Mouse (Mus musculus): ENCODE measurements around the gene Pax5. TPM values are rescaled to one million over a fixed set of nuclear protein-coding genes. Genes with fewer than 3 reads are reported as not detected.

Gene Pax5
- polyA plus RNA-seq, 1 experiment from 2014 or later = 0.09 TPM

GRCm38 (mm10) chr4:44714111-44714621 is 3.9 kb upstream of the Pax5 start:
- Histone ChIP-seq H3K27me3 (peaks cover 91% of the 10 kb centered on the region), H3K4me3 (replicated peaks) (no peak overlapping the region)
- whole genome bisulfite sequencing (ENCODE audit: insufficient replicate concordance) = 3% methylated on average over 27 of the region's 27 CpGs

GRCm38 (mm10) chr4:44713554-44714051 is 3.3 kb upstream of the Pax5 start:
- ATAC-seq (ENCODE audit: low read depth) (no peak), DNase-seq (no peak)
- H3K9ac ChIP-seq = no peak overlapping the region
- 2% methylated on average over 19 of the region's 19 CpGs for WGBS (ENCODE audit: insufficient replicate concordance)
- no peak overlapping the region; the same call in 1 of the 2 replicates for H3K4me3 ChIP-seq (replicated peaks)
- H3K36me3 ChIP-seq = no peaks in the 10 kb centered on the region
- no peak overlapping the region for H3K4me2 ChIP-seq
- H3K4me1 ChIP-seq (replicated peaks) = 0 out of 2 replicates have a peak, but pooled peaks cover 4% of the 10 kb centered on the region
- peaks cover 97% of the 10 kb centered on the region for H3K27me3 ChIP-seq
- no peak overlapping the region for H3K27ac ChIP-seq
- H3K9me3 ChIP-seq (replicated peaks) = no peaks in the 10 kb centered on the region

More at GRCm38 (mm10) chr4:44714111-44714621, 3.9 kb upstream of the Pax5 start:
- 0 out of 2 replicates have a peak, but pooled peaks cover 4% of the 10 kb centered on the region for H3K4me1 ChIP-seq (replicated peaks)
- no peak overlapping the region for H3K4me2 ChIP-seq
- DNase-seq (no peak), ATAC-seq (ENCODE audit: low read depth) (no peak)
- no peaks in the 10 kb centered on the region for H3K9me3 ChIP-seq (replicated peaks)
- H3K27ac ChIP-seq = no peak overlapping the region
- H3K36me3 ChIP-seq = no peaks in the 10 kb centered on the region
- H3K9ac ChIP-seq = no peak overlapping the region

GRCm38 (mm10) chr4:44712786-44713553 is 2.7 kb upstream of the Pax5 start:
- Histone ChIP-seq H3K27ac (no peak overlapping the region), H3K9ac (no peak overlapping the region), H3K4me1 (replicated peaks) (0 out of 2 replicates have a peak, but pooled peaks cover 4% of the 10 kb centered on the region), H3K36me3 (no peaks in the 10 kb centered on the region), H3K9me3 (replicated peaks) (no peaks in the 10 kb centered on the region), H3K27me3 (peaks cover 97% of the 10 kb centered on the region), H3K4me2 (no peak overlapping the region), H3K4me3 (replicated peaks) (no peak overlapping the region; the same call in 1 of the 2 replicates)
- no peak for DNase-seq
- no peak for ATAC-seq (ENCODE audit: low read depth)
- WGBS (ENCODE audit: insufficient replicate concordance) = 2% methylated on average over 50 of the region's 50 CpGs

GRCm38 (mm10) chr4:44712051-44712700 is 1.9 kb upstream of the Pax5 start:
- H3K4me1 ChIP-seq (replicated peaks) = 0 out of 2 replicates have a peak, but pooled peaks cover 4% of the 10 kb centered on the region
- DNase-seq (no peak), ATAC-seq (ENCODE audit: low read depth) (no peak)
- no peak overlapping the region for H3K4me2 ChIP-seq
- peak overlapping the region; percentile 25; the same call in 1 of the 2 replicates for H3K4me3 ChIP-seq (replicated peaks)
- WGBS (ENCODE audit: insufficient replicate concordance) = 2% methylated on average over 25 of the region's 25 CpGs
- H3K27ac ChIP-seq = no peak overlapping the region
- H3K27me3 ChIP-seq = peaks cover 97% of the 10 kb centered on the region
- no peak overlapping the region for H3K9ac ChIP-seq
- no peaks in the 10 kb centered on the region for H3K36me3 ChIP-seq
- no peaks in the 10 kb centered on the region for H3K9me3 ChIP-seq (replicated peaks)

GRCm38 (mm10) chr4:44711136-44711900 is 1.0 kb upstream of the Pax5 start:
- DNase-seq = no peak
- no peak overlapping the region for H3K4me2 ChIP-seq
- H3K9ac ChIP-seq = no peak overlapping the region
- H3K4me1 ChIP-seq (replicated peaks) = 0 out of 2 replicates have a peak, but pooled peaks cover 4% of the 10 kb centered on the region
- 5% methylated on average over 25 of the region's 25 CpGs for WGBS (ENCODE audit: insufficient replicate concordance)
- H3K9me3 ChIP-seq (replicated peaks) = no peaks in the 10 kb centered on the region
- no peak overlapping the region for H3K27ac ChIP-seq
- ATAC-seq (ENCODE audit: low read depth) = no peak
- no peaks in the 10 kb centered on the region for H3K36me3 ChIP-seq
- H3K4me3 ChIP-seq (replicated peaks) = no peak overlapping the region
- H3K27me3 ChIP-seq = peaks cover 97% of the 10 kb centered on the region

GRCm38 (mm10) chr4:44710701-44711097 is 412 bp upstream of the Pax5 start:
- no peak for DNase-seq
- ATAC-seq (ENCODE audit: low read depth) = no peak
- H3K4me3 ChIP-seq (replicated peaks) = no peak overlapping the region
- 4% methylated on average over 30 of the region's 30 CpGs for WGBS (ENCODE audit: insufficient replicate concordance)
- peaks cover 100% of the 10 kb centered on the region for H3K27me3 ChIP-seq
- no peak overlapping the region for H3K4me2 ChIP-seq
- H3K36me3 ChIP-seq = no peaks in the 10 kb centered on the region
- H3K9ac ChIP-seq = no peak overlapping the region
- no peak overlapping the region for H3K27ac ChIP-seq
- no peaks in the 10 kb centered on the region for H3K9me3 ChIP-seq (replicated peaks)
- 0 out of 2 replicates have a peak, but pooled peaks cover 4% of the 10 kb centered on the region for H3K4me1 ChIP-seq (replicated peaks)

GRCm38 (mm10) chr4:44709091-44709695 is 1.1 kb downstream of the Pax5 start:
- Histone ChIP-seq H3K9ac (no peak overlapping the region), H3K27me3 (peaks cover 100% of the 10 kb centered on the region), H3K4me3 (replicated peaks) (no peak overlapping the region), H3K27ac (no peak overlapping the region), H3K4me1 (replicated peaks) (peaks cover 9% of the 10 kb centered on the region; the same call in 1 of the 2 replicates), H3K36me3 (no peaks in the 10 kb centered on the region), H3K9me3 (replicated peaks) (no peaks in the 10 kb centered on the region), H3K4me2 (no peak overlapping the region)
- ATAC-seq (ENCODE audit: low read depth) (no peak), DNase-seq (no peak)

- H3K9ac ChIP-seq = no peak overlapping the region
- no peaks in the 10 kb centered on the region for H3K36me3 ChIP-seq
- H3K27me3 ChIP-seq = peaks cover 100% of the 10 kb centered on the region
- DNase-seq = no peak
- H3K27ac ChIP-seq = no peak overlapping the region
- peaks cover 17% of the 10 kb centered on the region for H3K4me1 ChIP-seq (replicated peaks)
- 39% methylated on average over 8 of the region's 8 CpGs for WGBS (ENCODE audit: insufficient replicate concordance)
- ATAC-seq (ENCODE audit: low read depth) = no peak
- H3K9me3 ChIP-seq (replicated peaks) = no peaks in the 10 kb centered on the region
- no peak overlapping the region for H3K4me3 ChIP-seq (replicated peaks)
- no peak overlapping the region for H3K4me2 ChIP-seq
Observed at GRCm38 (mm10) chr4:44708311-44708710, 2.0 kb downstream of the Pax5 start.

GRCm38 (mm10) chr4:44706865-44707264 is 3.4 kb downstream of the Pax5 start:
- Histone ChIP-seq H3K4me2 (no peak overlapping the region), H3K4me1 (replicated peaks) (peaks cover 17% of the 10 kb centered on the region)

GRCm38 (mm10) chr4:44705967-44706366 is 4.3 kb downstream of the Pax5 start:
- 6% methylated on average over 7 of the region's 7 CpGs for WGBS (ENCODE audit: insufficient replicate concordance)
- DNase-seq (no peak), ATAC-seq (ENCODE audit: low read depth) (no peak)
- no peak overlapping the region for H3K4me2 ChIP-seq
- peaks cover 17% of the 10 kb centered on the region for H3K4me1 ChIP-seq (replicated peaks)
- H3K27ac ChIP-seq = no peak overlapping the region
- no peak overlapping the region for H3K4me3 ChIP-seq (replicated peaks)
- no peaks in the 10 kb centered on the region for H3K36me3 ChIP-seq
- H3K27me3 ChIP-seq = peaks cover 100% of the 10 kb centered on the region
- H3K9me3 ChIP-seq (replicated peaks) = no peaks in the 10 kb centered on the region
- no peak overlapping the region for H3K9ac ChIP-seq

More at GRCm38 (mm10) chr4:44706865-44707264, 3.4 kb downstream of the Pax5 start:
- Histone ChIP-seq H3K9ac (no peak overlapping the region), H3K4me3 (replicated peaks) (no peak overlapping the region), H3K27ac (no peak overlapping the region), H3K9me3 (replicated peaks) (no peaks in the 10 kb centered on the region), H3K36me3 (no peaks in the 10 kb centered on the region), H3K27me3 (peaks cover 100% of the 10 kb centered on the region)
- ATAC-seq (ENCODE audit: low read depth) (no peak), DNase-seq (no peak)
- WGBS (ENCODE audit: insufficient replicate concordance) = 30% methylated on average over 1 of the region's 1 CpGs

All from liver, embryonic 13.5 days (tissue).